Mouse (Mus musculus): ENCODE data around the gene Ube2a. TPM values are rescaled to one million over a fixed set of nuclear protein-coding genes. Genes with fewer than 3 reads are reported as not detected.

Gene Ube2a
- polyA plus RNA-seq (2012; rRNA removed), result 33.1 and 44.2 TPM in 2 replicates

GRCm38 (mm10) chrX:36873765-36874164 lies at the start of gene Ube2a, which contains the start of gene C330007P06Rik:
Gene Ube2a, plus strand, starts transcription at chrX:36873900.
Gene C330007P06Rik, minus strand, starts transcription at chrX:36874111.
- TF ChIP-seq CTCF (conservative IDR thresholded peaks at IDR 0.05; ENCODE audit: insufficient read depth, insufficient read length, low read depth, low read length) (no peak), POLR2A (IDR thresholded peaks at IDR 0.05; ENCODE audit: low read depth, low read length) (no peak)
- Histone ChIP-seq H3K27ac (ENCODE audit: insufficient read depth, low read depth, low read length) (peak within 1 kb of the TSS; percentile 36), H3K36me3 (ENCODE audit: control insufficient read depth, insufficient read depth, low read length) (no peaks in the 10 kb centered on the region), H3K27me3 (replicated peaks; ENCODE audit: control insufficient read depth, insufficient read depth, low read length) (no peaks in the 10 kb centered on the region), H3K4me1 (ENCODE audit: control insufficient read depth, insufficient read depth, low read length) (peaks cover 3% of the 10 kb centered on the region; the same call in 1 of the 2 replicates), H3K4me3 (ENCODE audit: insufficient read depth, low read depth, low read length) (peak within 1 kb of the TSS; percentile 88)
- DNase-seq, result no peak
- 2% methylated on average over 8 of the region's 8 CpGs for WGBS

- peak; percentile 50 for DNase-seq
- TF ChIP-seq CTCF (conservative IDR thresholded peaks at IDR 0.05; ENCODE audit: insufficient read depth, insufficient read length, low read depth, low read length) (no peak), POLR2A (IDR thresholded peaks at IDR 0.05; ENCODE audit: low read depth, low read length) (no peak)
Measured at GRCm38 (mm10) chrX:36823932-36824711, 49.6 kb upstream of the Ube2a start.

GRCm38 (mm10) chrX:36825032-36825431 lies 48.7 kb upstream of the Ube2a start:
- Histone ChIP-seq H3K27me3 (replicated peaks; ENCODE audit: control insufficient read depth, insufficient read depth, low read length) (no peaks in the 10 kb centered on the region), H3K4me3 (ENCODE audit: insufficient read depth, low read depth, low read length) (no peak overlapping the region), H3K36me3 (ENCODE audit: control insufficient read depth, insufficient read depth, low read length) (no peaks in the 10 kb centered on the region), H3K27ac (ENCODE audit: insufficient read depth, low read depth, low read length) (peak overlapping the region; percentile 76; the same call in 1 of the 2 replicates), H3K4me1 (ENCODE audit: control insufficient read depth, insufficient read depth, low read length) (peaks cover 7% of the 10 kb centered on the region; the same call in 1 of the 2 replicates)
- 42% methylated on average over 2 of the region's 2 CpGs for WGBS
- DNase-seq, result peak; percentile 87
- TF ChIP-seq POLR2A (IDR thresholded peaks at IDR 0.05; ENCODE audit: low read depth, low read length), result no peak

More at GRCm38 (mm10) chrX:36823932-36824711, 49.6 kb upstream of the Ube2a start:
- Histone ChIP-seq H3K27ac (ENCODE audit: insufficient read depth, low read depth, low read length) (peak overlapping the region; percentile 68), H3K4me3 (ENCODE audit: insufficient read depth, low read depth, low read length) (no peak overlapping the region), H3K4me1 (ENCODE audit: control insufficient read depth, insufficient read depth, low read length) (peaks cover 10% of the 10 kb centered on the region; the same call in 1 of the 2 replicates), H3K36me3 (ENCODE audit: control insufficient read depth, insufficient read depth, low read length) (no peaks in the 10 kb centered on the region), H3K27me3 (replicated peaks; ENCODE audit: control insufficient read depth, insufficient read depth, low read length) (no peaks in the 10 kb centered on the region)
- 52% methylated on average over 10 of the region's 10 CpGs for WGBS

- no peak overlapping the region for H3K4me3 ChIP-seq (ENCODE audit: insufficient read depth, low read depth, low read length)
- TF ChIP-seq POLR2A (IDR thresholded peaks at IDR 0.05; ENCODE audit: low read depth, low read length), result no peak
- TF ChIP-seq CTCF (conservative IDR thresholded peaks at IDR 0.05; ENCODE audit: insufficient read depth, insufficient read length, low read depth, low read length), result no peak
- 64% methylated on average over 2 of the region's 5 CpGs for WGBS
- H3K4me1 ChIP-seq (ENCODE audit: control insufficient read depth, insufficient read depth, low read length), result peaks cover 7% of the 10 kb centered on the region; the same call in 1 of the 2 replicates
- peak; percentile 55 for DNase-seq
- H3K27ac ChIP-seq (ENCODE audit: insufficient read depth, low read depth, low read length), result no peak overlapping the region
- no peaks in the 10 kb centered on the region for H3K36me3 ChIP-seq (ENCODE audit: control insufficient read depth, insufficient read depth, low read length)
- no peaks in the 10 kb centered on the region for H3K27me3 ChIP-seq (replicated peaks; ENCODE audit: control insufficient read depth, insufficient read depth, low read length)
Measured at GRCm38 (mm10) chrX:36826873-36827272, 46.8 kb upstream of the Ube2a start.

- H3K27ac ChIP-seq (ENCODE audit: insufficient read depth, low read depth, low read length), result no peak overlapping the region
- no peaks in the 10 kb centered on the region; the same call in 1 of the 2 replicates for H3K4me1 ChIP-seq (ENCODE audit: control insufficient read depth, insufficient read depth, low read length)
- no peaks in the 10 kb centered on the region for H3K36me3 ChIP-seq (ENCODE audit: control insufficient read depth, insufficient read depth, low read length)
- no peak overlapping the region for H3K4me3 ChIP-seq (ENCODE audit: insufficient read depth, low read depth, low read length)
- peak; percentile 79 for DNase-seq
- TF ChIP-seq POLR2A (IDR thresholded peaks at IDR 0.05; ENCODE audit: low read depth, low read length) (no peak), CTCF (conservative IDR thresholded peaks at IDR 0.05; ENCODE audit: insufficient read depth, insufficient read length, low read depth, low read length) (peak; percentile 53)
- H3K27me3 ChIP-seq (replicated peaks; ENCODE audit: control insufficient read depth, insufficient read depth, low read length), result no peaks in the 10 kb centered on the region
- 11% methylated on average over 5 of the region's 5 CpGs for WGBS
Measured at GRCm38 (mm10) chrX:36830271-36830670, 43.4 kb upstream of the Ube2a start.

GRCm38 (mm10) chrX:36831632-36832031 lies 42.1 kb upstream of the Ube2a start:
- Histone ChIP-seq H3K4me1 (ENCODE audit: control insufficient read depth, insufficient read depth, low read length) (no peaks in the 10 kb centered on the region; the same call in 1 of the 2 replicates), H3K4me3 (ENCODE audit: insufficient read depth, low read depth, low read length) (no peak overlapping the region), H3K27ac (ENCODE audit: insufficient read depth, low read depth, low read length) (no peak overlapping the region), H3K36me3 (ENCODE audit: control insufficient read depth, insufficient read depth, low read length) (no peaks in the 10 kb centered on the region), H3K27me3 (replicated peaks; ENCODE audit: control insufficient read depth, insufficient read depth, low read length) (no peaks in the 10 kb centered on the region)
- DNase-seq, result peak; percentile 34
- no peak for TF ChIP-seq CTCF (conservative IDR thresholded peaks at IDR 0.05; ENCODE audit: insufficient read depth, insufficient read length, low read depth, low read length)
- 53% methylated on average over 4 of the region's 4 CpGs for WGBS

- Histone ChIP-seq H3K36me3 (ENCODE audit: control insufficient read depth, insufficient read depth, low read length) (no peaks in the 10 kb centered on the region), H3K27ac (ENCODE audit: insufficient read depth, low read depth, low read length) (no peak overlapping the region), H3K27me3 (replicated peaks; ENCODE audit: control insufficient read depth, insufficient read depth, low read length) (no peaks in the 10 kb centered on the region), H3K4me1 (ENCODE audit: control insufficient read depth, insufficient read depth, low read length) (no peaks in the 10 kb centered on the region; the same call in 1 of the 2 replicates), H3K4me3 (ENCODE audit: insufficient read depth, low read depth, low read length) (no peak overlapping the region)
- WGBS, result 23% methylated on average over 19 of the region's 19 CpGs
- TF ChIP-seq POLR2A (IDR thresholded peaks at IDR 0.05; ENCODE audit: low read depth, low read length) (no peak), CTCF (conservative IDR thresholded peaks at IDR 0.05; ENCODE audit: insufficient read depth, insufficient read length, low read depth, low read length) (peak; percentile 58)
- DNase-seq, result peak; percentile 63
Measured at GRCm38 (mm10) chrX:36833397-36834084, 40.2 kb upstream of the Ube2a start.
